8 mouse cellular contexts compared by ENCODE assay signal in the genomic region with DNA sequence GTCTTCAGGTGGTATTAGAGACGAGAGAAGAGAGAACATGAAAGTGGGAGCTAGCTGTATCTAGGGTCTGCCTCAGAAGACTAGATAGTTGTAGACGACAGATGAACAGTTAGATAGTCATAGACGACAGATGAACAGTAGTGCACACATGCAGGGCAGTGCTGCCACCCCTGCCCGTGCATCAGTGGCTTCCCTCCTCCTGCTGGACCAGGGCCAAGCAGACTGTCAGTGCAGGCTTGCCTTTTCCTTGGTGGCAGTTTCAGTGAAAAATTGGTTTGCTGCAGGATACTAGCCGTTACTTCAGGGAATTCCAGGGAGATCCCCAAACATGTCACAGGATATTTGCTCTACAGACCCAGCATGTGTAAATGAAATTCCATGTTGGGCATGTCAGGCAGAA.
DNase-seq lines count a peak whose midpoint lies in the region.
"Had no signal": no experiment of that assay in that cellular context is flagged by ENCODE, and none has a peak within 500 bp of the region (broad histone marks: within the 10 kb centered on the region; RNA-seq: fewer than 3 reads in every experiment).

No protein-coding gene starts in this region.

- DNase-seq in kidney, postnatal 14 days, result peak; percentile 26
- no peak for DNase-seq in kidney, adult 8-10 months
- peak; percentile 49 for DNase-seq in testis, postnatal 10 days (ENCODE audit: low spot score)
- no peak for DNase-seq in testis, postnatal 14 days (ENCODE audit: low spot score)
- DNase-seq in cerebellum, adult 9-11 months, result peak; percentile 69
- no peak for DNase-seq in spleen, adult 18-20 months
- no peak for DNase-seq in frontal cortex, postnatal 36 days (ENCODE audit: low spot score in 2 of 2)
- DNase-seq: lung, postnatal 14 days had no signal

Comparison
In these comparisons a context has a peak if more than half of its experiments do, and no peak if none do; other contexts are left out.
1. DNase-seq: peak in kidney, postnatal 14 days (single experiment), testis, postnatal 10 days (single experiment) and cerebellum, adult 9-11 months (single experiment); none in kidney, adult 8-10 months (0 of 2), testis, postnatal 14 days (single experiment), spleen, adult 18-20 months (0 of 2) and frontal cortex, postnatal 36 days (0 of 2).